Mouse (Mus musculus) stomach, postnatal 0 days (tissue): ENCODE data around the gene Clip1.

Experiments used
- CTCF ChIP-seq: IDR thresholded peaks from 2 replicates; pipeline ENCODE4 v1.5.1; 2016; ENCODE audit warnings: antibody characterized with exemption, low read depth, mild to moderate bottlenecking, moderate library complexity
- EP300 ChIP-seq: optimal IDR thresholded peaks from 2 replicates; pipeline ENCODE3; 2016; ENCODE audit warnings: antibody characterized with exemption

GRCm38 (mm10) chr5:123580043-123580442, 104.4 kb downstream of the Clip1 start:
- TF ChIP-seq CTCF (no peak), EP300 (no peak)
